Mouse (Mus musculus): ENCODE measurements around the gene Plekha5.

DNA sequence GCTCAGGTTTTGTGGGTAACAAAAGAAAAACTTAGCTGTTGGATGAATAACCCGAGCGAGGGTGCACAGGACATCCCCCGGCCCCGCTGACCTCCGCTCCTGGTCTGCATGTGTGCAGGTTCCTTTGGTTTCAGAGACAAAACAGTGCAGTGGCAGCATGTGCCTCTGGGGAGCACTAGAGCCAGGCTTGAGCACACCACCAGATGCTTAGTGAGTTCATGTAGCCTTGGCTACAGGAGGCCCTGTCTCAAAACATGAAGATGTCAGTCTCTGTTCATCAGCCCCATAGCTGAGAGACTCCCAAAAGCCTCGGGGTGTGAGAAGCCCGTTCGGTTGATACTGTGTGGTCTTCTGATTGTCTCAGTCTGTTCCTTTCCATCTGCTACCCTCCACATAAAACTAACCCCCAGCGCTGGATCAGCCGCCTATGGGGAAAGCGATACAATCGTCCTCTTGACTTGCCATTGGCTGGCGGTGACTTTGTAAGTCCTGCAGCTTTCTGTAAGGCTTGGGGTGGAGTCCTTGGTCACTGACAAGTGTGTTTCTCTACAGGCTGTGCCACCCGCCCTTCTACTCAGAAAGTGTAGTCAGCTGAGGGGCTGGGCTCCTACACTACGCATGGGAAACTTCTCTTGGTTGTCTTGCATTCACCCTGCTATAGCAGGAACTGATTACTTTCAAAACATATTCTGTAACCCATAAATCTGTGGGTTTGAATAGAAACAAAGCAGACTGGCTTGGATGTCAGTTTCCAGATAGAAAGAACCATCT lies 32.7 kb downstream of the Plekha5 start:
- TF ChIP-seq CTCF (IDR thresholded peaks at IDR 0.05; ENCODE audit: control insufficient read depth, insufficient read depth, insufficient replicate concordance, low read depth, low read length) (no peak), POLR2A (IDR thresholded peaks at IDR 0.05; ENCODE audit: control insufficient read depth, low read depth, low read length) (no peak)

Data from testis, adult 2 months (tissue).